Mouse (Mus musculus) adrenal gland, postnatal 4 days (tissue): Measurements from ENCODE around the gene Cyp2c70. TPM values are rescaled to one million over a fixed set of nuclear protein-coding genes. Genes with fewer than 3 reads are reported as not detected.
"Not testable (repeated sequence)": the region's sequence is repeated elsewhere in the genome, so short reads cannot be mapped to it uniquely, and the experiment has no call there.

ENCODE experiments used
- DNase-seq, 2 experiments: peaks; one replicate each; pipeline ENCODE4 v3.0.0; 2021 to 2022; ENCODE audit warnings: low spot score in 2 of 2, mixed read lengths in 2 of 2
- long read RNA-seq, 2 experiments: library from polyadenylated mRNA; stranded (forward); transcript quantifications; one replicate each; pipeline ENCODE4 v2.0.0; 2021
- total RNA-seq, 2 experiments: library from RNA; stranded (reverse); gene quantifications; 2 replicates each; pipeline ENCODE4 v1.2.3; 2021

Cyp2c70 gene
- total RNA-seq, result 10 to 100 TPM in 1 of 2 experiments, 1 to 10 TPM in 1; 1.3 to 11.1 TPM
- long read RNA-seq, experiment 1, transcript Cyp2c70-201 (9 exons, 1,717 nt), result major isoform, 7 of 16 reads
- long read RNA-seq, experiment 1, partial matches to known transcripts, result 5 of 16 reads
- long read RNA-seq, experiment 1, other reads (novel, unspliced or antisense), result 3 of 16 reads
- long read RNA-seq, experiment 2, result 0 reads

- DNase-seq, result no peak
These were observed at the start of gene Cyp2c70 for GRCm38 (mm10) chr19:40187160-40187559. TSS of gene Cyp2c70 (minus strand) at chr19:40187333.

- no peak for DNase-seq
These were observed 45.4 kb upstream of the Cyp2c70 start for GRCm38 (mm10) chr19:40232560-40232959.

- no peak for DNase-seq
These were observed 44.9 kb upstream of the Cyp2c70 start for GRCm38 (mm10) chr19:40231825-40232541.

GRCm38 (mm10) chr19:40231074-40231738 lies 44.1 kb upstream of the Cyp2c70 start:
- DNase-seq, result no peak

GRCm38 (mm10) chr19:40226516-40227151 lies 39.5 kb upstream of the Cyp2c70 start:
- no peak for DNase-seq

GRCm38 (mm10) chr19:40225761-40226110 lies 38.6 kb upstream of the Cyp2c70 start:
- DNase-seq, result no peak

- DNase-seq, result peak; percentile 36 to 43
These were observed 38.1 kb upstream of the Cyp2c70 start for GRCm38 (mm10) chr19:40225102-40225760.

- DNase-seq, result peak in 1 of 2 experiments; percentile 1
These were observed 35.2 kb upstream of the Cyp2c70 start for GRCm38 (mm10) chr19:40222307-40222706.

GRCm38 (mm10) chr19:40220878-40221277 lies 33.7 kb upstream of the Cyp2c70 start:
- DNase-seq, result no peak

GRCm38 (mm10) chr19:40202947-40203346 lies 15.8 kb upstream of the Cyp2c70 start:
- not testable (repeated sequence) for DNase-seq

- no peak for DNase-seq
These were observed 3.5 kb upstream of the Cyp2c70 start for GRCm38 (mm10) chr19:40190596-40190995.

GRCm38 (mm10) chr19:40183600-40183999 lies 3.5 kb downstream of the Cyp2c70 start:
- DNase-seq, result no peak

- no peak for DNase-seq
These were observed 8.8 kb downstream of the Cyp2c70 start for GRCm38 (mm10) chr19:40178311-40178710.

GRCm38 (mm10) chr19:40168391-40168790 lies 18.7 kb downstream of the Cyp2c70 start:
- not testable (repeated sequence) for DNase-seq

GRCm38 (mm10) chr19:40126996-40127395 lies 60.1 kb downstream of the Cyp2c70 start:
- DNase-seq, result not testable (repeated sequence)

- not testable (repeated sequence) for DNase-seq
These were observed 62.0 kb downstream of the Cyp2c70 start for GRCm38 (mm10) chr19:40125165-40125564.

GRCm38 (mm10) chr19:40119624-40120023 lies 67.5 kb downstream of the Cyp2c70 start:
- not testable (repeated sequence) for DNase-seq
